Mouse (Mus musculus): ENCODE data around the gene Mars. TPM values are rescaled to one million over a fixed set of nuclear protein-coding genes. Genes with fewer than 3 reads are reported as not detected.

Mars gene
- total RNA-seq (2021), result 10 to 100 TPM; 55.2 to 57.5 TPM
- long read RNA-seq, transcript Mars-201 (21 exons, 2,939 nt), result minor isoform, 22 of 106 reads
- long read RNA-seq, transcript Mars-205 (20 exons, 3,065 nt), result minor isoform, 19 of 106 reads
- long read RNA-seq, transcript Mars-206 (22 exons, 2,962 nt), result major isoform, 52 of 106 reads
- long read RNA-seq, partial matches to known transcripts, result 7 of 106 reads
- long read RNA-seq, other reads (novel, unspliced or antisense), result 6 of 106 reads

- DNase-seq (ENCODE audit: low spot score in 2 of 2), result peak; percentile 94 to 98
Measured at GRCm38 (mm10) chr10:127311476-127312355, at the start of gene Mars. Gene Mars, minus strand, starts transcription at chr10:127311786.

GRCm38 (mm10) chr10:127360714-127361113 is 49.1 kb upstream of the Mars start:
- no peak for DNase-seq (ENCODE audit: low spot score in 2 of 2)

GRCm38 (mm10) chr10:127355336-127355735 is 43.8 kb upstream of the Mars start:
- DNase-seq (ENCODE audit: low spot score in 2 of 2), result no peak

- DNase-seq (ENCODE audit: low spot score in 2 of 2), result peak; percentile 53 to 63
Measured at GRCm38 (mm10) chr10:127353909-127354895, 42.6 kb upstream of the Mars start, which contains the start of gene Inhbe. Gene Inhbe, minus strand, starts transcription at chr10:127354411.

DNA sequence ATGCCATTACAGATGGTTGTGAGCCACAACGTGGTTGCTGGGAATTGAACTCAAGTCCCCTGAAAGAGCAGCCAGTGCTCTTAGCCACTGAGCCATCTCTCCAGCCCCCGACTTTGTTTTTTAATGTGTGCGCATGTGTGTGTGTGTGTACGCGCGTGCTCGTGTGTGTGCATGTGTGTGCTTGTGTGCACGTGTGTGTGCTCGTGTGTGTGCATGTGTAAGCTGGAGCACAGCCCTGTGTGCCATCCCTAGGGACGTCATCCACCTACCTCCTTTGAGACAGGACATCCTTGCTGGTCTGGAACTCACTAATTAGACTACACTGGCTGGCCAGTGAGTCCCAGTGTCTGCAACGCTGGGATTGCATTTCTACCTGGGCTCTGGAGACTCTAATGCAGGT is 41.2 kb upstream of the Mars start:
- DNase-seq (ENCODE audit: low spot score in 2 of 2), result no peak

DNA sequence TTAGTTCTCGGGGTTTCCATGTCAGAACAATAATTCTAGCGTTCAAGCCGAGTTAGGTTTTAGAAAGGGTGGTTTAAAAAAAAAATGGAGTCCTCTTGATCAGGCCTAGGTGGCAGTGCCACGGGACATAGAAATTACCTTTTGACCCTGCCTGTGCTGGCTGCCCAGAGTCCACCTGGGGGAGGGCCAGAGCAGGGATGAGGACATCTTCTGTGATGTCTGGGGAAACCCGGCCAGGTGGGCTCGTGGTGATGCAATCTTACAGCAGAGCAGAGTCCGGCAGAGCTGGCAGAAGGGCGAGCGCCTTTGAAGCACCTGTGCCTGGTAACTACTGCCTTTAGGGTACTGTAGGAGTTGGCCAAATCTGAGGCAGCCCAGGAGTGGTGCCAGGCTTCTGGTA is 40.6 kb upstream of the Mars start:
- no peak for DNase-seq (ENCODE audit: low spot score in 2 of 2)

GRCm38 (mm10) chr10:127351719-127352118 is 40.1 kb upstream of the Mars start:
- DNase-seq (ENCODE audit: low spot score in 2 of 2), result no peak

- no peak for DNase-seq (ENCODE audit: low spot score in 2 of 2)
Measured at GRCm38 (mm10) chr10:127351285-127351595, 39.7 kb upstream of the Mars start.

DNA sequence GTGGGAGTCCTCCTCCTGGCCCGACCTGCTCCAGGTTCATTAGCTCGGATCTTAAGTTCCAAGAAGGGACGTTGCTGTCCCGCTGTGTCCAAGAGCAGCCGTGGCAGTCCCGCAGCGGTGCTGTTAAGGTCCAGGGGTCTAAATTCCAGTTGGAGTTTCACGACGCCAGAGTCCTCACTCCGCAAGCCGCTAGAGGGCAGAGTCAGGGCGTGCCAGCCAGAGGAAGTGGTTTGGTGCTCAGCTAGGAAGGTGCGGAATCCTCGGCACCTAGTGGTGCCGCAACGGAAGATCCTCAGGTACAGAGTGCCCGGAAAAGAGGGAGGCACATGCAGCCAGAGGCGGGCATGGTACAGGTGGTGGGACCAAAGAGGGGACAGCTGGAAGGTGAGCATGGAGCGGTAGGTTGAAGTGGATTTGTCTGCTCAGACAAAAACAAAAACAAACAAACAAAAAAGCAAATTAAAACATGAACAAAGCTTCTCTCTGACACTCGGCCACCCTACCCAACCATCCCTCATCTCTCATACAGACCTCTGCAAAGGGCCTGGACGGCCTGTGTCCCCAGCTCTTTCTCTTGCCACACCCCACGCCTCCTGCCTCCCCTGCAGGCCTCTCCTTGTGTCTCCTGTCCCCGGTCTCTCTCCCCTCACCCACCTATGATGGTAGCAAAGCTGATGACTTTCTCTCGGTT is 39.2 kb upstream of the Mars start:
- DNase-seq (ENCODE audit: low spot score in 2 of 2), result peak; percentile 37 to 73

DNA sequence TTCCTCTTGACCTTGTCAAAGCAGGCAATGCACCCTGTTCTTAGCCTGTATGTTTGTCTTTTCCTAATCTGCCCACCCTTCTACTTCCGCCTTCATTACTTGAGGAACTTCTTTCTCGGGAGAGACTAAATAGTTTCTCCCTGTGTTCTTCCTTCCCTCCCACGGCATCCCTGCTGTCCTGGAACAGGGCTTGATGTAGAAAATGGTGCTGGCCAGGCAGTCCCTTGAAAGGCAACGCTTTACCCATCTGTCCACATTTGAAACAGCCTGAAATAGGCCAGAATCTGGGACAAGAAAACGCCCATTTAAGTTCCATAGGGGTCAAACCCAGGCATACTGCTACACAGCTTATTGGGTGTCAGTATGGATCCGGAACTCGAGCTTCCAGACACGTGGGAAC is 38.2 kb upstream of the Mars start:
- peak in 1 of 2 experiments; percentile 29 for DNase-seq (ENCODE audit: low spot score in 2 of 2)

GRCm38 (mm10) chr10:127348957-127349356 is 37.4 kb upstream of the Mars start:
- no peak for DNase-seq (ENCODE audit: low spot score in 2 of 2)

GRCm38 (mm10) chr10:127346173-127346572 is 34.6 kb upstream of the Mars start:
- no peak for DNase-seq (ENCODE audit: low spot score in 2 of 2)

DNA sequence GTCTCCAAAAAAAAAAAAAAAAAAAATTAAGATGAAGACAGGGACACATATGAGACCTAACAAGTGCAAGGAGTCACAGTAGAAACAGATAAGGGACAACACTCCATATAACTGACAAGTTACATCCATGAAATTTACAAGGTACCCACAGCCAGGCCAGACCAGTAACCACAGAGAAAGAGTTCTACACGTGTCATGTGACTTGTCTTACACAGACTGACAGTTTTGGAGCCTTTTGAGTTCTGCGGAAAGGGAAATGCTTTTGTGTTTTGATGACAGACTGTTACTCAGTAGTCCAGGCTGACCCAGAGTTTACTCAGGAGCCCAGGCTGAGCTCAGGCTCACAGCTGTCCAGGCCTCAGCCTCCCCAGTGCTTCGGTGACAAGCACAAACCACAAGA is 31.4 kb upstream of the Mars start:
- no peak for DNase-seq (ENCODE audit: low spot score in 2 of 2)

DNA sequence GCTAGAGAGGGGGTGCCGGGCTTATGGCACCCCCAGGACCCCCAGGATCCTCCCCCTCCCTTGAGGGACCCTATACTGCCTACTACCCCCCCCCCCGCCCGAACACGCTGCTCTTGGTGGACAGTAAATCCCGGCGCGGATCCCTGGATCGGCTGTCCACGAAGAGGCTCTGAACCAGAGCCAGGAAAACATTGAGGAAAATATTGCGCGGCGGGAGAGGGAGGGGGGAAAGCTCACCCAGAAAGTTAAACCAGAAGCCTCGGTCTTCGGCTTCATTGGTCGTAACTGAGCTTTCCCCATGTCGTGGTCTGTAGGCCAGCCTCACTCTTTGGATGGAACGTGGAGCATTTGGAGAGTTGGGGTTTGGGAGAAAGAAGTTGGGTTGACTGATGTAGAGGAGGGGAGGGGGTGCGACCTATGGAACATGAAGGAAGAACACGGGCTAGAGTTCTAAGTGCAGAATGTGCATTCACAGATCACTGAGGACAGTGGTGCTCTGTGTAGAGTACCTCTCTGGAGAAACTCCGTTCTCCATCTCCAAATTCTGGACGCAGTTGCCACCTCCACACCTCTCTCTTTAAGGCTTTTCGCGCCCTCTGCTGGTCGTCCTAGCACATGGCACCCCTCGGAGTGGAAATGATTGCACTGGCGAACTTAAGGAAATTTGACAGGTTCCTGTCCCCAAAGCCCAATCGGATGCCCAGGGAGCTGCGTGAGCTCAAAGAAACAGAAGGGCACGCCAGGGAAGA is 30.5 kb upstream of the Mars start, which contains the start of gene Gli1:
TSS of gene Gli1 (minus strand) at position 84 of the 749 bp plus-strand sequence.
- peak; percentile 50 to 70 for DNase-seq (ENCODE audit: low spot score in 2 of 2)

- no peak for DNase-seq (ENCODE audit: low spot score in 2 of 2)
Measured at GRCm38 (mm10) chr10:127341360-127341690, 29.7 kb upstream of the Mars start.

GRCm38 (mm10) chr10:127340577-127341359 is 29.2 kb upstream of the Mars start:
- DNase-seq (ENCODE audit: low spot score in 2 of 2), result no peak

- DNase-seq (ENCODE audit: low spot score in 2 of 2), result no peak
Measured at GRCm38 (mm10) chr10:127339683-127340576, 28.3 kb upstream of the Mars start.
